Mouse (Mus musculus): Measurements from ENCODE around the gene Tcerg1l. TPM values are rescaled to one million over a fixed set of nuclear protein-coding genes. Genes with fewer than 3 reads are reported as not detected.

Gene Tcerg1l
- total RNA-seq, 2 experiments from 2014 or later, result not detected

- no peak for DNase-seq
Observed at GRCm38 (mm10) chr7:138357475-138357874, 40.1 kb downstream of the Tcerg1l start.

DNA sequence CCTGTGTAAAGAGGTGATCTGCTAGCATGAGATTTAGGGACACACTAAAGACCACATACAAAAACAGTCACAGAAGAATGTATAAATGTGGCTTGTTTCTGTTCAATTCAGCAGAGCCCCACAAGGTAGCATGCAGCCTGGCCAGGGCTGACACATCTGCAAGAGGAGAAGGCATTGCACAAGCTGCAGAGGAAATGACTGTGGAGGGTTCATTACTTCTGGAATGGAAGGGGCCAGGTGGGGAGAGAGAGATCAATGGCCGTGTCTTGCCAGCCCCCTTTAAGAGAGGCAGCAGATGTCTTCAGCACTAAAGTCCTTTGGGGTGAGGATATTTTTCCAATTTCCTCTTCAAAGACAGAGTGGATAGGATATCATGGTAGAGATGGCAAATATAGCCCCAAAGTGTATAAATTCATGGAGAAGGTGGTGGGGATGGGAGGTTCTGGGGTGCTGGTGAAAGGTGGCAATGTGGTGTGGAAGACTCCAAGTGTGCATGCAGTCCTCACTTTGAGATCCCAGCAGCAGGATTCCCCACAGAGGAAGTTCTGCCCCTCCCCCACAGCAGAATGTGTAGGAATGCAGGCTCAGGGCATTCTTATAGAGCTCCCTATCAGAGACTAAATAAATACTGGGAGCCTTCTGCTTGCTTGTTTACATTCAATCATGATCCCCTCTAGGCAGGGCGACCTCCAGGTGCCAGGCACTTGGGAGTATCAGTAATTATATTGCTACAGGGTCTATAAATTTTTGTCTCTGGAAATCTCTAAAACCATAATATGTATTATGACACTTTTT is 40.7 kb downstream of the Tcerg1l start:
- no peak for DNase-seq

DNA sequence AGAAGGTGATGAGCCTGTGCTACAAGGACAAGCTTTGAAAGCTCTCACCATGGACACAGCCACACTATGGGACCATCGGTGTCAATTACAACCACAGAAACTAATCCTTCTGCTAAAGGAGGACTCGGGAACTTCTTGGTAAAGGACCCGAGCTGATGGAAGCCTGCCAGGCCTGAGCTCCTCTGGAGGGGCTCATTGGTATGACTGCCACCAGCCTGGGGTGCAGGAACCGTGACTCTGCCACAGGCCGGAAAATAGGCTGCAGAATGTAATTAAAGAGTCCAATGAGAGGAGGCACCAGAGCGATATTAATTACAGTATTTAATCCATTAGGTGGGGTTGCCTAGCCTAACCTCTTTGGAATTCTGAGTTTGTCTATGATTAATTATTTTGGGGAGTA is 52.1 kb downstream of the Tcerg1l start:
- DNase-seq, result no peak

DNA sequence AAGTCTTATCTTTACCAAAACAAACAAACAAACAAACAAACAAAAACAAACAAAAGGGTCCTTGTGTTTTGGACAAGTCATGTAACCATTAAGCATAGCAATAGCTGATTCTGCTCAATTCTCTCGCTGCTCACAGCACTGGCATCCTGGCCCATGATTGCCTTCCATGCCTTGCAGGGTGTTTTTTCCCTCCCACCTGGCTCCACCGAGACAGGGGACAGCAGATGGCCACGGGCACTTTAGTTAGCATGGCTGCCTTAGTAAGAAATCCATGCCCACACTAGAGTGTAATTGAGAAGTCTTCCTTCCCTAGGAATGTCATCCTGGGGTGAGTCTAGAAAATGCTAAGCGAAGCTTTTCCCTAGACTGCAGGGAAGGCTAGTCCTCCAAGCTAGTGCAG is 59.1 kb downstream of the Tcerg1l start:
- DNase-seq, result no peak

GRCm38 (mm10) chr7:138337946-138338345 is 59.6 kb downstream of the Tcerg1l start:
- no peak for DNase-seq

DNA sequence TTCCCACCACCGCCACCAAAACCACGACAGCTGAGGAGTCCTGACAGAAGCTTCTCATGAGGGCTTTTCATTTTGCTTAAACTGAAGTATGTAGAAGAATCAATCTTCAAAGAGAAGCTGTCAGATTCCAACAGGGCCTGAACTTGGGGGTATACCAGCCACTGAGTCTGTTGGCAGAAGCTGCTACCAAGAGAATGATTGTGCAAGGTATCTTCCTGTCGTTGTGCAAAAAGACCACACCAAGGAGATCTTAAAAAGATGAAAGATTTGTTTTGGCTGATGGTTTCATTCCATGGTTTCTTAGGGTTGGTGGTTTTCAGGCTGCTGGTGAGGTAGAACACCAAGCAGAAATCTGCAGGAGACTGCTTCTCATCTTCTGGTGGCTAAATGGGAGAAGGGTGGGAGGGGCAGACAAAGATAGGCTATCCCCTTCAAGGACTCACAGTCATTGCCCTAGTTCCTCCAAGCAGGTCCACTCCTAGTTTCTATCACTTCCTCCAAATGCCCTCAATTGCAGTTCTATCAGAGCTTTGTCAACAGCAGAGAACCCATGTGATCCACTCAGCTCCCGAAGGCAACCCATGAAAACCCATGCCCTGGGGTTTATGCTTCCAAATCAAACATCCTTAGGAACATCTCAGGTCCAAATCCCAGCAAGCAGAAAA is 64.9 kb downstream of the Tcerg1l start:
- DNase-seq, result no peak

GRCm38 (mm10) chr7:138331266-138331665 is 66.3 kb downstream of the Tcerg1l start:
- DNase-seq, result no peak

DNA sequence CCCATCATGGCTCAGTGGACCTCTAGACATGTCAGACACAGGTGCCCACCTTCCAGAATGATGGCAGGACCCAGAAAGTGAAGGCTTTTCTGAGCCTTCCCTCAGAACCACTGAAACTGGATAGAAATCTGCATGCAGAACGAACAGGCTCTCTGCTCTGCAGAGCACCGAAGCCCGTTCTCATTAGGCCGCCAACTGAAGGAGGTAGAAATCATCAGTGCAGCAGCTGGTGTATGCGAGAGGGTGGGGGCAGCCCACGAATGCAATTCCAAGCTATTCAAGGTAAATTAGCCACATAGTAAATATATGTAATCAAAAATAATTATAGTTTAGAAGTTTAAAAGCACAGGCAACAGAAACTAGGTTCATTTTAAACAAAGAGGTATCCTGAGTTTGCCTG is 68.9 kb downstream of the Tcerg1l start:
- no peak for DNase-seq

GRCm38 (mm10) chr7:138326760-138327159 is 70.8 kb downstream of the Tcerg1l start:
- no peak for DNase-seq

GRCm38 (mm10) chr7:138313733-138314132 is 83.8 kb downstream of the Tcerg1l start:
- no peak for DNase-seq

DNA sequence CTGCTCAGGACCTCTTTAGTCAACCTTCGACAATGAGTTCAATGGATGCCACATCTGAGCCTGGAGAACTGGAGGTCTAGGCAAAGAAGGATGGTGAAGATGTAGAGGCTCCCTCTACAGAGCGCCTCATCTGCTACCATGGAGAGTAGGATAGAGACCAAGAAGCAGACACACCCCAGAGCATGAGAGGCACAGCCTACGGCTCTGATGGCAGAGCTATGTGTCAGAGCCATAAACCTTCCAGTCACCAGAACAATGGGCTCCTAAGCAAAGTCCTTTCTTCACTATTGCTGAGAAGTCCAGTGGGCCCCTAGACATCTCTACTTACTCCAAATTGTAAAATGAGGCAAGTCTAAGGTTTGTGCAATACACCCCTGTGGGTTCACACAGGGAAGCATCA is 91.4 kb downstream of the Tcerg1l start:
- no peak for DNase-seq

DNA sequence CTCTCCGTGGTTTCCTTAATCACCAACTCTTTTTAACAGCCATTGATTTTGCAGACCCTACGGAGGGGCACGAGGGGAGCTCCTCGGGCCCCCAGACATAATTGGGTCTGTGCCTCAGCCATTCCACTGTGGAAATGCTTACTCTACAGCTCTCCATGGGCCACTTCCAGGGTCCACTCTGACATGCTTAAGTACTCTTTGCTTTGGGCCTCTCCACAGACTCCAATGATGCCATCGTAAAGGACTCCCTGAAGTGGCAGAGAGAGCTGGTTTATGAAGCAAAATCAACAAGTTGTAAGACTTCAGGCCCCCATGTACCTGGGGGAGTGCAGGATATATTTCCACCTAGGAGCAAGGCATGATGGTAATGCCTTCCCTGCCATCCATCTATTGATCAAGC is 112.7 kb downstream of the Tcerg1l start:
- no peak for DNase-seq

DNA sequence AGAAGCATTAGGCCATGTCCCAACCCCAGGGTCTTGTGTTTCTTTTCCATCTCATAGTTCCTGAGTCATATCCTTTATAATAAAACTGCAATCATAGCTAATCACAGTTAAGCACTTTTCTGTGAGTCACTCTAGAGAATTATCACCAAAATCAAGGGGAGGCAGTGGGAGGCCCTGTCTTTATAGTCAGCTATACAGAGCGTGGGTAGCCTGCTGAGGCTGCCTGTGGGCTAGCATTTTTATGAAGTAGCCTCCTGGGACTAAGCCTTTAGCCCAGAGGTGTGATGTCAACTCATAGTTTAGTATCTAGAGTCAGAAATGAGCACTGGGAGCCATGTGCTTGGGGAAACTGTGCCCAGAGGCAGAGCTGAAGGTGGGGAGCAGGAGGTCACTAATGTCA is 122.3 kb downstream of the Tcerg1l start:
- DNase-seq, result no peak

GRCm38 (mm10) chr7:138271328-138271727 is 126.2 kb downstream of the Tcerg1l start:
- DNase-seq, result no peak

GRCm38 (mm10) chr7:138269386-138269785 is 128.1 kb downstream of the Tcerg1l start:
- DNase-seq, result no peak

- DNase-seq, result no peak
Observed at GRCm38 (mm10) chr7:138267976-138268646, 129.4 kb downstream of the Tcerg1l start.

DNA sequence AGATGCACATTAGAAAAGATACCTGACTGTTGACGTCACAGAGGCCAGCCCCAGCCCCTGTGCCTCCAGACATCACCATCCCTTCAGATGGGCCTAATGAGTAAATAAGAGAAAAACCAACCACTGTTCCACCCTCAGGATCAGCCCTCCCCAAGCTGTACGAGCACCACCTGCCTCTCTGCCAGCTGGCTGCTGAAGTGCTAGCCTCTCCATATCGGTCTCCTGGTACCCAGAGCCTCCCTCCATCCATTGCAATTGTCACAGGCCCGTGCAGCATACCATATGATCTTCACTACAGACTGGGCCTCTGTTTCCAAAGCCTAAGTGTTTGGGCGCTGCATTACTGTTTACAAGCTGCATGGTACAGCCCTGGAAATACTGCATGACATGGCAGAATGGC is 148.9 kb downstream of the Tcerg1l start:
- no peak for DNase-seq

DNA sequence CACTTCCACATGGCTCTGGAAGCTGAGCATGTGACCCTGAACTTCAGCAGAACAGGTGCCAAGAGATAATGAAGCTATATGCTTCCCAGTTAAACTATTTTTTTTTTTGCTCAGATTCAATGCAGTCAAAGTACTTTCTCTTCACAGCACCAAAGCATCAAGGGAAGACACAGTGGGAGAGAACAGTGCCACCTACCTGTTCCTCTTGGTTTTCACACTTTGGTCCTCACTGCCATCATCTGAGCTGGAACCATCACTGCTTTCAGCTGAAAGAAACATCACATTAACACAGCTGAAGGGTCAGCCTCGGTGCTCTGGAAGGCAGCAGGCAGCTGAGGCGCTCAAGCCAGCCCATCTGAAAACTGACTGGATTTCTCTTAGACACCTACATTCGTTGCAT is 149.4 kb downstream of the Tcerg1l start:
- DNase-seq, result no peak

- DNase-seq, result no peak
Observed at GRCm38 (mm10) chr7:138246684-138247083, 150.8 kb downstream of the Tcerg1l start.

DNA sequence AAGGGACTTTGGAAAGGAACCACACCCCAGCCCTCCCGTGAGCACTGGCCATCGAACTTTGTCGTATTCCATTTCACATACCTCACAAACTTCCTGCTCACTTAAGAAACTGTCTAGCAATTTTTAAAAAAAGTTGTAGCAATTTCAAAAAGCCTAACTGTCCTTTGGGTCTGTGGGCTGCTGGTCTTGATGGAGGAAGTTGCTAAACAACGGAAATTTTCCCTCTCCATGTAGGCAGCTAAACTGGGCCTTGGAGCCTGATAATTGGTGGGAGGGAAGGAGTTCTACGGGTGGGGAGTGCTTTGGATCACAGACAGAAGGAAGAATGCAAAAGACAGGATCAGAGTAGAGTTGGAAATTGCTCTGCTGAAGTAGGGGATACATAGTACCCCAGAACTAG is 155.3 kb downstream of the Tcerg1l start:
- DNase-seq, result no peak

DNA sequence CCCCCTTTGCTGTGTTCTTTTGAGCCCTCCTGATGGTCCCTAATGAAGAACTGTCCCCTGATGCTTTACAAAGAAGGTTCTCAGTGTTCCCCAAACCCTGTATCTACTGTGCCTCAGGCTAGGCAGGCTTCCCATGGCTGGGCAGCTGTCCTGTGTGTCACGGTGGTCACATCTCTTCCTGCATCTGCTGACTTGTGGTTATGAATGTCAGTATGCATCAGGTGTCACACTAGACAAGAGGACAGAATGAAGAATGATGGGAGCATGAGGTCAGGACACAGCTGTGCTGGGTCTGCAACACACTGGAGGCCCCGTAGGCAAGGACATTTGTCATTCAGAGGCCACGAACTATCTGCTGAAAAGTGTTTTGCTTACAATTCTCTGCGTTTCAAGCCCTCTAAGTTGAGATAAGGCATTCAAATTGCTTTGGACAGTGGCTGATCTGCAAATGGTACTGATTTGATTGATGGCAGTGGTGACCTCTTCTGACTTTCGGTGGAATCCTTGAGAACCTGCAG is 159.8 kb downstream of the Tcerg1l start:
- DNase-seq, result no peak

DNA sequence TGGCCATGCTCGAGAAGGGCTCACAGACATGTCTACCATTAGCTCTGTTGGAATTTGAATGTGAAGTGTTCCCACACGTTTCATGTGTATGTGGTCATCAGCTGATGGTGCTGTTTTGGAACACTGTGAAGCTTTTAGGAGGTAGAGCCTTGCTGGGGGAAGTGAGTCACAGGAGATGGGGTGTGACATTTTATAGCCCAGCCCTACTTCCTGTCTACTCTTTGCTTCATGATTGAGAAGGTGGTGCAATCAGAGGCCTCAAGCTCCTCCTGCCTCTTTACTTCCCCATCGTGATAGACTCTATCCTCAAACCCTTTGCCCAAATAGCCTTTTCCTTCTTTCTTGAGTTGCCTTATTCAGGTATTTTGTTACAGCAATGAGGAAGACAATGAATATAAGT is 173.3 kb downstream of the Tcerg1l start:
- DNase-seq, result no peak

DNA sequence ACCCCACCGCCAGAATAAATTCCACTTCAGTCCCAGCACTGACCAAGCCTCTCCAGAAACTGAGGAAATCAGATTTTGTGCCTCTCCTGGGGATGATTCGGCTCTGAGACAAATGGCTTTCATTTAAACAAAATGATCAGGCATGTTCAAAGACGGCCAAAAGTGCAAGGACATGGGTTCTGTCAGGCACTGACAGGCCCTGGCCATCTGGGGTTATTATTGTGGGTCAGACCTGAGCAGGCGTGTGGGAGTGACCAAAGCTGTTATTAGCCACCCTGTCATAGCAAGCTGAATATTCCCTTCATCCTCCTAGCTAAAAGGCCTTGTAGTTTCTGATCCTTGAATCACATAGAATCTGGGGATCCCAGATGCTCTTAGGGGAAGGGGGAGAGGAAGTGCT is 174.6 kb downstream of the Tcerg1l start:
- no peak for DNase-seq

Measured in heart, adult 18-20 months (tissue).